Mouse (Mus musculus) hindbrain, embryonic 12.5 days (tissue): ENCODE measurements around the gene Lyz1. TPM values are rescaled to one million over a fixed set of nuclear protein-coding genes. Genes with fewer than 3 reads are reported as not detected.
"Not testable (repeated sequence)": the region's sequence is repeated elsewhere in the genome, so short reads cannot be mapped to it uniquely, and the experiment has no call there.

ENCODE experiments used
- ATAC-seq: fragments of 200-750 bp; cut with Nextera tagmentation; 2 replicates; pipeline ENCODE4 v1.8.0; 2017; ENCODE audit warnings: moderate TSS enrichment; ENCODE audit not compliant: low FRiP score
- H3K27ac ChIP-seq: fragments of 300-500 bp; sonication (generic); 2 replicates; pipeline ENCODE4 v1.5.1; 2016; ENCODE audit warnings: mild to moderate bottlenecking
- H3K27me3 ChIP-seq: fragments of 300-500 bp; sonication (generic); 2 replicates; pipeline ENCODE4 v1.6.1; 2016; ENCODE audit warnings: mild to moderate bottlenecking
- H3K36me3 ChIP-seq: fragments of 300-500 bp; sonication (generic); 2 replicates; pipeline ENCODE4 v1.6.1; 2016; ENCODE audit warnings: mild to moderate bottlenecking
- H3K4me1 ChIP-seq: fragments of 300-500 bp; sonication (generic); 2 replicates; pipeline ENCODE4 v1.6.1; 2016
- H3K4me2 ChIP-seq: fragments of 300-500 bp; sonication (generic); replicated peaks from 2 replicates; pipeline ENCODE4 v1.6.1; 2016; ENCODE audit warnings: mild to moderate bottlenecking
- H3K4me3 ChIP-seq: fragments of 300-500 bp; sonication (generic); 2 replicates; pipeline ENCODE4 v1.5.1; 2016; ENCODE audit warnings: mild to moderate bottlenecking
- H3K9ac ChIP-seq: fragments of 300-500 bp; sonication (generic); 2 replicates; pipeline ENCODE4 v1.6.1; 2016; ENCODE audit warnings: mild to moderate bottlenecking, moderate library complexity
- H3K9me3 ChIP-seq: fragments of 300-500 bp; sonication (generic); replicated peaks from 2 replicates; pipeline ENCODE4 v1.6.1; 2016; ENCODE audit warnings: mild to moderate bottlenecking
- WGBS: fragments of 180-500 bp; shearing (Covaris S2); methylation state at CpG from one replicate; pipeline ENCODE4 v1.1.7; 2016; 5-methylcytosine and 5-hydroxymethylcytosine counted together
- polyA plus RNA-seq: library from polyadenylated mRNA; unstranded; fragments of >200 nt; fragmentation: Nextera tagmentation; extraction: Ambion mirVana; gene quantifications from 2 replicates; pipeline ENCODE4 v1.2.1, GENCODE M21; 2016

Lyz1 gene
- polyA plus RNA-seq, 1 experiment from 2014 or later: not detected

GRCm38 (mm10) chr10:117304371-117304770 lies 11.7 kb upstream of the Lyz1 start:
- Histone ChIP-seq H3K27me3 (no peaks in the 10 kb centered on the region), H3K27ac (no peak overlapping the region), H3K9me3 (no peaks in the 10 kb centered on the region), H3K4me2 (no peak overlapping the region), H3K36me3 (no peaks in the 10 kb centered on the region), H3K4me1 (no peaks in the 10 kb centered on the region), H3K9ac (no peak overlapping the region), H3K4me3 (no peak overlapping the region)
- 88% methylated on average over 5 of the region's 5 CpGs for WGBS
- no peak for ATAC-seq

DNA sequence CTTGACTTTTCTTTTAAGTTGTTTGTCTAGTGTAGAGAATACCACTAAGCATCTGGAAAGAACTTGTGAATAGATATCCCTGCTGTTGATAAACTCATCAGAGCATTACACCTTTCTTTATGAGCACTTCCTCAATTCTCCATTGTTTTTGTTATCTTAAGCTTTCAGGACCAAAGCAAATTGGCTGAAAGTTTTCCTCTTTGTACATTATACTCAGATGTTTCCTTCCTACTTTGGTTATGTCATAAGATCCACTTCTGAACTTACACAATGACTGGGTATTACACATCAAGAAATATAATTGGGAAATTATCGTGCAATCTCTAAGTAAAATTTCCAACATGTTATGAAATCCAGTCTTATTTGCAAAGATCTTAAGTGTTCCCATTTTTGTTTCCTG lies 9.0 kb upstream of the Lyz1 start:
- Histone ChIP-seq H3K27me3 (no peaks in the 10 kb centered on the region), H3K4me2 (no peak overlapping the region), H3K27ac (no peak overlapping the region), H3K36me3 (no peaks in the 10 kb centered on the region), H3K9ac (no peak overlapping the region), H3K4me3 (no peak overlapping the region), H3K9me3 (no peaks in the 10 kb centered on the region), H3K4me1 (no peaks in the 10 kb centered on the region)
- WGBS: 89% methylated on average over 1 of the region's 1 CpGs
- no peak for ATAC-seq

GRCm38 (mm10) chr10:117299901-117300520 lies 7.3 kb upstream of the Lyz1 start:
- no peak overlapping the region for H3K4me2 ChIP-seq
- H3K4me1 ChIP-seq: 0 out of 2 replicates have a peak, but pooled peaks cover 4% of the 10 kb centered on the region
- H3K9me3 ChIP-seq: no peaks in the 10 kb centered on the region
- no peaks in the 10 kb centered on the region for H3K36me3 ChIP-seq
- ATAC-seq: no peak
- WGBS: 89% methylated on average over 5 of the region's 5 CpGs
- H3K9ac ChIP-seq: no peak overlapping the region
- no peaks in the 10 kb centered on the region for H3K27me3 ChIP-seq
- no peak overlapping the region for H3K4me3 ChIP-seq
- no peak overlapping the region for H3K27ac ChIP-seq

DNA sequence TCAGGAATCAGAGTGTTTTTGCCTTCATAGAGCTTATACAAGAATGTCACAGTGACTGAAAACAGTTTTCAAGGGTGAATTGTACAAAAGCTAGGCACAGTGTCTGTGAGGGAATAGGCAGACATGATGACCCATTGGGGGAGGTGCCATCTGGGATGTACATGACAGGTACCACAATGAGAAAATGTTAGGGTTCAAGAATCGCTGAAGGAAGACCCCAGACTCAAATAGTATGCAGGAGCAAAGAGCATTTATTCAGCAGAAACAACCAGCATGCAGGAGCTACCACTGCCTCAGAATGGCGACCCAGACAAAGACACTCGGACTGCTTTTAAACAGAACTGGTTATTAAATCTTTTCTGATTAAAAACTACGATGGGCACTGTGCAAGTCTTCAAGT lies 6.4 kb upstream of the Lyz1 start:
- Histone ChIP-seq H3K4me2 (no peak overlapping the region), H3K36me3 (no peaks in the 10 kb centered on the region), H3K9me3 (no peaks in the 10 kb centered on the region), H3K27ac (no peak overlapping the region), H3K9ac (no peak overlapping the region), H3K4me1 (0 out of 2 replicates have a peak, but pooled peaks cover 4% of the 10 kb centered on the region), H3K27me3 (no peaks in the 10 kb centered on the region), H3K4me3 (no peak overlapping the region)
- WGBS: 88% methylated on average over 4 of the region's 4 CpGs
- ATAC-seq: no peak

DNA sequence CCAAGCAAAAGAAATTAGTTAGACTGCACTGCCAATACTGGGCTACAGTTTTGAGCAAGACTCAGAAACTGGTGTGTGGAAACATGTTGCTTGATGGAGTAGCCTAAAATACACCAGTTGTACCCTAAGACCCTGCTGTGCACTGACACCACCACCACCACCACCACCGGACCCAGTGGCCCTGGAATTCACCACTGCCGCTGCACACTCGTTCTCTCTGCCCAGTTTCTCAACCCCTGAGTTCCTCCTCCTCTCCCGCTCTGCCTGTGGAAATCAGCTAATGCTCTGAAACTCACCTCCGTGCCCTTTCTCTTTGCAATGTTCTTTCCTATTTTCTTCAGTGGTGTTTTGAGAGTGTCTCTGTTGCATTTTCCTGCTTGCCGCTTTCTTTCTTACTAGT lies 5.7 kb upstream of the Lyz1 start:
- Histone ChIP-seq H3K9me3 (no peaks in the 10 kb centered on the region), H3K4me1 (0 out of 2 replicates have a peak, but pooled peaks cover 4% of the 10 kb centered on the region), H3K27me3 (no peaks in the 10 kb centered on the region), H3K4me2 (no peak overlapping the region), H3K27ac (no peak overlapping the region), H3K36me3 (no peaks in the 10 kb centered on the region), H3K9ac (no peak overlapping the region), H3K4me3 (no peak overlapping the region)
- 87% methylated on average over 6 of the region's 6 CpGs for WGBS
- ATAC-seq: no peak

DNA sequence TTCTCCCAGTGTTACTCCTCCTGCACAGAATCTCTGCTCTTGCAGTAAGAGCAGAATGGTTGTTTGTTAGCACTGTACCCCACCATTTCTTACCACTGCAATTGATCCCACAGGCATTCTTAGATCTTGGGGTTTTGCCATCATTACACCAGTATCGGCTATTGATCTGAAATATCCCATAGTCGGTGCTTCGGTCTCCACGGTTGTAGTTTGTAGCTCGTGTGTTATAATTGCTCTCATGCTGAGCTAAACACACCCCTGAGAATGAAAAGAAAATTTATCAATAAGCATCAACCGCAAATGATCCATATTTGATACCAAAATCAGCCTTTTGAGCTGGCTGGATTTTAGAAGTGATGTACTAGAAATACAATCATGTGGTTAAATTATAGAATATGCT lies 1.7 kb downstream of the Lyz1 start:
- H3K4me1 ChIP-seq, H3K27ac ChIP-seq, H3K4me2 ChIP-seq, H3K27me3 ChIP-seq, H3K36me3 ChIP-seq, H3K9me3 ChIP-seq, H3K9ac ChIP-seq, ATAC-seq, H3K4me3 ChIP-seq: not testable (repeated sequence)
- 86% methylated on average over 6 of the region's 6 CpGs for WGBS

GRCm38 (mm10) chr10:117290046-117290870 lies 2.4 kb downstream of the Lyz1 start:
- no peak for ATAC-seq
- no peak overlapping the region for H3K27ac ChIP-seq

DNA sequence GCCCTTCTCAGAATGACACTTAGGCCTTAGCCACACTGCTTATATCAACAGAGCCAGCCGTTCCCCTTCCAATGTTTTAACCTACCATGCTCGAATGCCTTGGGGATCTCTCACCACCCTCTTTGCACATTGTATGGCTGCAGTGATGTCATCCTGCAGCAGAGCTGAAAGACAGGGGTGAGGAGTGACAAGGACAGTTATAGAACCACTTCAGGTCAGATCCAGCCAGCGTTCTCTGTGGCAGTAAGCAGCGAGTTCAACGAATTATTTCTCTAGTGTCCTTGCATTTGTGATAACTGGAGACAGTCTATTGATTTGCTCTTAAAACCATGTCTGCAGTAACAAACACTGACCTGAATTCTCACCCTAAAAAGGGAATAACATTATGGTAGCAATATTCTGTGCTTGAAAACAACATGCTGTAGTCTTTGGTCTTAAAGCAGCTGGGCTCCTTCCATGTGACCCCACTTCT lies 3.6 kb downstream of the Lyz1 start:
- not testable (repeated sequence) for H3K4me1 ChIP-seq, H3K9ac ChIP-seq, H3K4me2 ChIP-seq, H3K9me3 ChIP-seq, H3K27me3 ChIP-seq, H3K27ac ChIP-seq, H3K4me3 ChIP-seq, ATAC-seq, H3K36me3 ChIP-seq
- WGBS: 80% methylated on average over 5 of the region's 5 CpGs

More at GRCm38 (mm10) chr10:117290046-117290870, 2.4 kb downstream of the Lyz1 start:
- Histone ChIP-seq H3K4me3 (no peak overlapping the region), H3K9ac (no peak overlapping the region), H3K4me1 (no peaks in the 10 kb centered on the region), H3K9me3 (no peaks in the 10 kb centered on the region), H3K27me3 (no peaks in the 10 kb centered on the region), H3K4me2 (no peak overlapping the region), H3K36me3 (no peaks in the 10 kb centered on the region)
- WGBS: 53% methylated on average over 6 of the region's 6 CpGs

DNA sequence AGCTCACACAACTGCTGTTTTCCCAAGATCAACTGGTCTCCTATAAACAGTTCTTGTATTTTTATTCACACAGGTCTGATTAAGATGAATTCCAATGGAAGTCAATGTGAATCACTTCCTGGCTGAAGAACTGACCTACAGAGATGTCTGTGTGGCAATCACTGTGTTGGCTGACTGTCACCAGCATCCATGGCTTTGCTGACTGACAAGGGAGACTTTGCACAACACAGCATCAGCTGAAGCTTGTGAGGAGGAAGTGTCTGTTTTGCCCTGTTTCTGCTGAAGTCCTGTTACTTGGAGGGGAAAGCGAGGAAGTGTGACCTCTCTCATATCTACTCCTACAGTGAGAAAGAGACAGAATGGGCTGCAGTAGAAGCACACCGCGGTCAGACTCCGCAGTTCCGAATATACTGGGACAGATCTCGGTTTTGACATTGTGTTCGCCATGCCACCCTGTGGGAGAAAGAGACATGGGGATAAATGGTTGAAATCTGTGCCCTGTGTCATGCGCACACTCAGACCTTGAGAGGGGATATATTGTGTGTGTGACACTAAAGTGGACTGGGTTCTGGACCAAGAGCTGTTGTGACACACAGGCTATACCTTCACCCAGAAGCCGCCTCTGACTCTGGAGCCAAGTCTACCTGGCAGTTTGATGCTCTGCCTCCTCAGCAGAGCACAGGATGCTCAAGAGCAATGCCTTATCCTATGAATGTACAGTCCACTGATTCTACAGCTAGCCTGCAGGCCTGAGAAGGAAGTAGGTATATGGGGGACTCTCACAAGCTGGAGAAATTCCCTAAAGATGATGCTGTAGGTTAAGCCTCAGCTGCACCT lies 4.3 kb downstream of the Lyz1 start:
- H3K4me2 ChIP-seq: no peak overlapping the region
- H3K36me3 ChIP-seq: no peaks in the 10 kb centered on the region
- no peak for ATAC-seq
- no peaks in the 10 kb centered on the region for H3K9me3 ChIP-seq
- no peaks in the 10 kb centered on the region for H3K27me3 ChIP-seq
- no peaks in the 10 kb centered on the region for H3K4me1 ChIP-seq
- no peak overlapping the region for H3K9ac ChIP-seq
- WGBS: 94% methylated on average over 9 of the region's 9 CpGs
- H3K4me3 ChIP-seq: no peak overlapping the region
- H3K27ac ChIP-seq: no peak overlapping the region

DNA sequence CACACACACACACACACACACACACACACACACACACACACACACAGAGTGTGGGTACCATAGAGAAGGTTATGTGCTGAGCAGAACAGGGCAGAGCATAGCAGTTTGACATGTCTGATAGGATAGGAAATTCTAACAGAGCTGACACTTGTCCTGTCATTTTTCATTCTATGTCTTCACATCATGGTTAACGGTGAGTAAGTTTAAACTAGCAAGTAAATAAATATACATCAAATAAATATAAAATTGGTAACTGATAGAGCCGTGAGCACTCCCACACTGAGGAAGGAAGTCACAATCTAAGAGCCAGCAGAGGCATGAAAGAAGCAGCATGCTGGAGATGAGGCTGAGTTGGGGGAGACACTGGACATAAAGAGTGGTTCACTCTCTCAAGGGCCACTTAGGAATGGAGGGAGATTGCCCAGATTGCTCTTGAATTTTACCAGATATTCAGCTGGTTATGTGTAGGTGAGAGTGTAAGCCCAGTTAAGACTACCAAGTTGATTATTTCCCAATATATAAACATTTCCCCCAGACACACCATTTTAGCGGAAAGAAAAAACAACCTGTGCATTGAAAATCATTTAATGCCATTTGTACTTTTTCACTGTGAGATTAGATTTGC lies 5.3 kb downstream of the Lyz1 start:
- no peaks in the 10 kb centered on the region for H3K27me3 ChIP-seq
- no peaks in the 10 kb centered on the region for H3K36me3 ChIP-seq
- H3K4me1 ChIP-seq: no peaks in the 10 kb centered on the region
- H3K27ac ChIP-seq: no peak overlapping the region
- WGBS: 93% methylated on average over 3 of the region's 3 CpGs
- H3K4me2 ChIP-seq: no peak overlapping the region
- H3K9ac ChIP-seq: no peak overlapping the region
- H3K9me3 ChIP-seq: no peaks in the 10 kb centered on the region
- H3K4me3 ChIP-seq: no peak overlapping the region
- no peak for ATAC-seq

DNA sequence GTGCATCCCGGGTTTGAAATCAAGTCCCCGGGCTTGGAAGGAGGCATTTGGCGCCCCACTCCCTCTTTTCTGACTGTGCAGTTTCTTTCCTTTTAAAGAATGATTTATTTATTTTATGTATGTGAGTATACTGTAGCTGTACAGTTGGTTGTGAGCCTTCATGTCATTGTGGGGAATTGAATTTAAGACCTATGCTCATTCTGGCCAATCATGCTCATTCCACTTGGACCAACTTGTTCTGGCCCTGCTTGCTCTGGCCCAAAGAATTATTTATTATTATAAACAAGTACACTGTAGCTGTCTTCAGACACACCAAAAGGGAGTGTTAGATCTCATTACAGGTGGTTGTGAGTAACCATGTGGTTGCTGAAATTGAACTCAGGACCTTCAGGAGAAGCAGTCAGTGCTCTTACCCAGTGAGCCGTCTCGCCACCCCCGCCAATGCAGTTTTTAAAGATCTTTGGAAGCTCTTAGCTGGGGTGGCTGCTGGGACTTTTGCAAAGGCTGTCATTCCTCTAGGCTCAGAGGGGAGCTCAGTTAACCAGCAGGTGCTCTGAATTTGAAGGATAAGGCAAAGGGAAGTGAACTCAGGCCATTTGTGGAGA lies 6.2 kb downstream of the Lyz1 start:
- Histone ChIP-seq H3K36me3 (no peaks in the 10 kb centered on the region), H3K4me3 (no peak overlapping the region), H3K9ac (no peak overlapping the region), H3K27me3 (no peaks in the 10 kb centered on the region), H3K4me1 (no peaks in the 10 kb centered on the region), H3K4me2 (no peak overlapping the region), H3K27ac (no peak overlapping the region), H3K9me3 (no peaks in the 10 kb centered on the region)
- WGBS: 86% methylated on average over 6 of the region's 6 CpGs
- ATAC-seq: no peak
